8 mouse cellular contexts compared by ENCODE assay signal in the genomic region with DNA sequence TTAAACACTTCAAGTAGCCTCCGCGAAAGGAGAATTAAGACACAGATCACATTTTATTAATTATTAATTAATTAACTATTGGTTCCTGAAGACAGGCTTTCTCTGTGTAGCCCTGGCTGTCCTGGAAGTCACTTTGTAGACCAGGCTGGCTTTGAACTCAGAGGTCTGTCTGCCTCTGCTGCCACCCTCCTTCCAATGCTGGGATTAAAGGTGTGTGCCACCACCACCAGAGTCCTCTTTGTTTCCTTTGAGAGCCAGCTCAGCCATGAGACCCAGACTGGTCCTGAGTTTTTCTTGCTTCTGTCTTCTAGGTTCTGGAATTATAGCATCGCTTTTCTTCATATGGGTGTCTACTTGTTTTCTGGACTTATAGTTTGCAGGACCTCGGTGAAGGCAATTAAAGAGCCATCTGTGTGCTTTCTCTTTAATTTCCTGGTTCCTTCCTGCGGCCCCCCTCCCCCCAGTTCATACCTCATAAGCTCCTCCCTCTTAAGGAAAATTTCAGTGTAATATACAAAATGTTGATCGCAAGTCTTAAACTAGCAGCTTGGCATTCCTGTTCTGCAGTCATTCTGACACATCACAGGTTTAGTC. TPM values are rescaled to one million over a fixed set of nuclear protein-coding genes. Genes with fewer than 3 reads are reported as not detected.
DNase-seq lines count a peak whose midpoint lies in the region; ATAC-seq and TF ChIP-seq lines count a peak whose summit lies in the region.

No protein-coding gene starts in this region.

- no peaks in the 10 kb centered on the region for H3K27me3 ChIP-seq in heart, embryonic 12.5 days (replicated peaks)
- H3K27me3 ChIP-seq in forebrain, embryonic 14.5 days (replicated peaks; ENCODE audit: control insufficient read depth, insufficient read depth, low read length), result no peaks in the 10 kb centered on the region
- no peaks in the 10 kb centered on the region for H3K27me3 ChIP-seq in limb, embryonic 14.5 days (ENCODE audit: control insufficient read depth, insufficient read depth, low read length)

- ATAC-seq in heart, embryonic 12.5 days (ENCODE audit: insufficient number of reproducible peaks, low FRiP score), result no peak
- peak; percentile 47 for ATAC-seq in forebrain, embryonic 14.5 days
- ATAC-seq in limb, embryonic 14.5 days (ENCODE audit: low FRiP score, low read depth), result peak; percentile 16; the same call in 1 of the 2 replicates
- no peak for ATAC-seq in megakaryocyte, adult 5-6 weeks (ENCODE audit: poor library complexity, severe bottlenecking)

- H3K4me3 ChIP-seq in heart, embryonic 12.5 days, result no peak overlapping the region
- H3K4me3 ChIP-seq in forebrain, embryonic 14.5 days (ENCODE audit: low read depth, low read length), result peak overlapping the region; percentile 13; the same call in 1 of the 2 replicates
- H3K4me3 ChIP-seq in limb, embryonic 14.5 days (replicated peaks; ENCODE audit: low read length), result no peak overlapping the region

- WGBS in heart, embryonic 12.5 days, result 68% methylated on average over 6 of the region's 6 CpGs
- WGBS in forebrain, embryonic 14.5 days, result 47% methylated on average over 6 of the region's 6 CpGs
- 34% methylated on average over 6 of the region's 6 CpGs for WGBS in limb, embryonic 14.5 days

- TF ChIP-seq POLR2A in limb, embryonic 14.5 days (IDR thresholded peaks at IDR 0.05; ENCODE audit: borderline replicate concordance, extremely low read depth, insufficient read depth, insufficient read length), result no peak

- H3K4me1 ChIP-seq in heart, embryonic 12.5 days (replicated peaks), result peaks cover 30% of the 10 kb centered on the region
- H3K4me1 ChIP-seq in forebrain, embryonic 14.5 days (ENCODE audit: control insufficient read depth, insufficient read depth, low read length), result peaks cover 14% of the 10 kb centered on the region
- H3K4me1 ChIP-seq in limb, embryonic 14.5 days (ENCODE audit: control insufficient read depth, insufficient read depth, low read length), result peaks cover 30% of the 10 kb centered on the region

- no peaks in the 10 kb centered on the region for H3K36me3 ChIP-seq in heart, embryonic 12.5 days
- no peaks in the 10 kb centered on the region for H3K36me3 ChIP-seq in forebrain, embryonic 14.5 days (ENCODE audit: control insufficient read depth, insufficient read depth, low read length)
- no peaks in the 10 kb centered on the region for H3K36me3 ChIP-seq in limb, embryonic 14.5 days (ENCODE audit: control insufficient read depth, insufficient read depth, low read length)

- peak overlapping the region; percentile 33 for H3K27ac ChIP-seq in heart, embryonic 12.5 days (ENCODE audit: poor library complexity, severe bottlenecking)
- H3K27ac ChIP-seq in forebrain, embryonic 14.5 days (ENCODE audit: low read depth, low read length), result peak overlapping the region; percentile 55
- peak overlapping the region; percentile 81 for H3K27ac ChIP-seq in limb, embryonic 14.5 days (replicated peaks; ENCODE audit: low read depth, low read length)

- DNase-seq in heart, postnatal 36 days, result no peak
- DNase-seq in MN1 (ENCODE audit: low spot score), result peak; percentile 27
- DNase-seq in forebrain, embryonic 14.5 days (ENCODE audit: low spot score), result no peak
- no peak for DNase-seq in limb, embryonic 14.5 days (ENCODE audit: low spot score)
- DNase-seq in urinary bladder, postnatal 14 days (ENCODE audit: low spot score), result no peak
- DNase-seq in layer of hippocampus, adult 11-12 months (ENCODE audit: low spot score), result no peak

- H3K4me2 ChIP-seq in heart, embryonic 12.5 days, result peak overlapping the region; percentile 34
- H3K4me2 ChIP-seq in forebrain, embryonic 14.5 days (ENCODE audit: low read length), result peak overlapping the region; percentile 41
- peak overlapping the region; percentile 8; the same call in 1 of the 2 replicates for H3K4me2 ChIP-seq in limb, embryonic 14.5 days (replicated peaks; ENCODE audit: low read depth, low read length, severe bottlenecking)

- intact Hi-C loops in heart, postnatal 36 days (cut with DNase I), result loop anchor here (2.0 kb wide), 1 partner anchor 24 kb away; no protein-coding TSS in a partner anchor

- no peak overlapping the region for H3K9ac ChIP-seq in heart, embryonic 12.5 days
- peak overlapping the region; percentile 45; the same call in 1 of the 2 replicates for H3K9ac ChIP-seq in forebrain, embryonic 14.5 days (ENCODE audit: low read length)
- H3K9ac ChIP-seq in limb, embryonic 14.5 days (ENCODE audit: low read depth, low read length, severe bottlenecking), result no peak overlapping the region

- H3K9me3 ChIP-seq in heart, embryonic 12.5 days (replicated peaks), result no peaks in the 10 kb centered on the region
- H3K9me3 ChIP-seq in forebrain, embryonic 14.5 days (replicated peaks; ENCODE audit: control insufficient read depth, low read length), result no peaks in the 10 kb centered on the region
- H3K9me3 ChIP-seq in limb, embryonic 14.5 days (ENCODE audit: control insufficient read depth, low read length), result no peaks in the 10 kb centered on the region

RNA-seq across cellular contexts. Expression of a gene that starts 47.9 kb away (rescaled TPM):
- polyA plus RNA-seq in heart, embryonic 12.5 days (2016; fragmentation: Nextera tagmentation; extraction: Ambion mirVana), result 203 and 212 TPM in 2 replicates
- 10 to 100 TPM; 37.8 to 46.3 TPM for total RNA-seq in heart, postnatal 36 days (2021)
- polyA plus RNA-seq in forebrain, embryonic 14.5 days (2014; fragmentation: Nextera tagmentation; extraction: Ambion mirVana), result 157 and 165 TPM in 2 replicates
- polyA plus RNA-seq in limb, embryonic 14.5 days (2012; rRNA removed), result 285 and 340 TPM in 2 replicates
- polyA plus RNA-seq in limb, embryonic 14.5 days (2014; fragmentation: Nextera tagmentation; extraction: Ambion mirVana), result 239 and 276 TPM in 2 replicates
- total RNA-seq in megakaryocyte, adult 5-6 weeks (2015), result 559 and 619 TPM in 2 replicates
- 895 and 963 TPM in 2 replicates for total RNA-seq in megakaryocyte, adult 5-6 weeks (2017)

Comparison
In these comparisons a context has a peak if more than half of its experiments do, and no peak if none do; other contexts are left out.
1. ATAC-seq: peak in forebrain, embryonic 14.5 days (single experiment) and limb, embryonic 14.5 days (single experiment); none in heart, embryonic 12.5 days (single experiment) and megakaryocyte, adult 5-6 weeks (single experiment).
2. Peak in every context shown above with its lines, with median percentiles within 50 percentile points of each other: H3K27ac ChIP-seq and H3K4me2 ChIP-seq.